Mouse (Mus musculus) myocyte (in vitro differentiated cells): ENCODE measurements at regions not wholly inside any gene's neighbourhood (a gene's known extent, or its start where the extent isn't known, plus 50 kb on each side); places are given as distances from the start of the nearest gene placed in this dataset.

Source experiments
- E2F4 ChIP-seq: IDR thresholded peaks from one replicate; pipeline ENCODE4 v1.6.1; 2011; ENCODE audit warnings: mild to moderate bottlenecking, control low read depth, moderate library complexity; ENCODE audit not compliant: insufficient read depth
- POLR2A ChIP-seq: IDR thresholded peaks from one replicate; pipeline ENCODE4 v1.6.1; 2011; ENCODE audit warnings: low read depth, mild to moderate bottlenecking, control low read depth, moderate library complexity; ENCODE audit not compliant: insufficient read length
- USF1 ChIP-seq: IDR thresholded peaks from one replicate; pipeline ENCODE4 v1.6.1; 2011; ENCODE audit warnings: low read depth, mild to moderate bottlenecking, control low read depth, moderate library complexity

DNA sequence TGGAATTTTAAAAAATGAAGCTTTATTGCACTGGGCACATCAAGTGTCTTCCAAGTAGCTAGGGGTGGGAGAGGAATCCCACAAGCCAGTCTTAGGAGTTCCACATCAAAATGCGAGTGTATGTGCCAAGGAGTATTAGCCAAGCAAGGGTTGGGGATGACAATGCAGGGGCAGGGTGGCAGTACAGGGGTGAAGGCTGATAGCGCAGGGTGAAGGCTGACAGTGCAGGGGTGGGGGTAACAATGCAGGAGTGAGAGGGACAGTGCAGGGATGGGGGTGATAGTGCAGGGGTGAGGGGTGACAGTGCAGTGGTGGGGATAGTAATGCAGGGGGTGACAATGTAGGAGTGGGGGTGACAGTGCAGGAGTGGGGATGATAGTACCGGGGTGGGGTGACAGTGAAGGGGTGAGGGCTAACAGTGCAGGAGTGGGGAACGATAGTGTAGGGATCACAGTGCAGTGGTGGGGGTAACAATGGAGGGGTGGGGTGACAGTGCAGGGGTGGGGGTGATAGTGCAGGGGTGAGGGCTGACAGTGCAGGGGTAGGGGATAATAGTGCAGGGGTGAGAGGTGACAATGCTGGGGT lies 177.4 kb downstream of the Sox11 start:
- no peak for TF ChIP-seq E2F4
- TF ChIP-seq POLR2A = no peak
- no peak for TF ChIP-seq USF1
